Mouse (Mus musculus) brown adipose tissue, adult 24 weeks (tissue): ENCODE data around the gene 4930596D02Rik. TPM values are rescaled to one million over a fixed set of nuclear protein-coding genes. Genes with fewer than 3 reads are reported as not detected.

ENCODE experiments used
- H3K27ac ChIP-seq: fragments of 200-500 bp; replicated peaks from 2 replicates; pipeline ENCODE4 v1.5.1; 2012; ENCODE audit warnings: low read depth, mild to moderate bottlenecking, low read length
- H3K4me1 ChIP-seq: fragments of 200-500 bp; 2 replicates; pipeline ENCODE4 v1.6.1; 2012; ENCODE audit warnings: low read length, mixed read lengths; ENCODE audit not compliant: control insufficient read depth, insufficient read depth, insufficient read length
- H3K4me3 ChIP-seq: fragments of 200-500 bp; 2 replicates; pipeline ENCODE4 v1.5.1; 2012; ENCODE audit warnings: low read depth, mild to moderate bottlenecking, low read length, moderate library complexity; ENCODE audit not compliant: insufficient read depth
- polyA plus RNA-seq: library from polyadenylated mRNA; stranded (reverse); fragments of >200 nt; gene quantifications from 2 replicates; pipeline ENCODE4 v1.2.4, GENCODE M21; 2012; ENCODE audit not compliant: missing spikeins, insufficient read depth, insufficient read length

4930596D02Rik gene
- polyA plus RNA-seq, result not detected in 2 replicates

- Histone ChIP-seq H3K4me3 (no peak within 1 kb of the TSS), H3K27ac (no peak within 1 kb of the TSS), H3K4me1 (no peaks in the 10 kb centered on the region)
Observed at GRCm38 (mm10) chr14:35811878-35812277, at the start of gene 4930596D02Rik. Gene 4930596D02Rik (minus strand): TSS chr14:35811978.

GRCm38 (mm10) chr14:35853254-35853653 lies 41.5 kb upstream of the 4930596D02Rik start:
- H3K27ac ChIP-seq, result no peak overlapping the region
- no peaks in the 10 kb centered on the region for H3K4me1 ChIP-seq
- no peak overlapping the region for H3K4me3 ChIP-seq

- H3K4me1 ChIP-seq, result no peaks in the 10 kb centered on the region
- no peak overlapping the region for H3K4me3 ChIP-seq
- H3K27ac ChIP-seq, result no peak overlapping the region
Observed at GRCm38 (mm10) chr14:35845271-35845670, 33.5 kb upstream of the 4930596D02Rik start.

- Histone ChIP-seq H3K27ac (no peak overlapping the region), H3K4me1 (no peaks in the 10 kb centered on the region), H3K4me3 (no peak overlapping the region)
Observed at GRCm38 (mm10) chr14:35842111-35842721, 30.4 kb upstream of the 4930596D02Rik start.

GRCm38 (mm10) chr14:35792656-35793213 lies 19.0 kb downstream of the 4930596D02Rik start:
- Histone ChIP-seq H3K27ac (no peak overlapping the region), H3K4me1 (no peaks in the 10 kb centered on the region), H3K4me3 (no peak overlapping the region)

GRCm38 (mm10) chr14:35780033-35780432 lies 31.7 kb downstream of the 4930596D02Rik start:
- Histone ChIP-seq H3K4me1 (no peaks in the 10 kb centered on the region), H3K4me3 (no peak overlapping the region), H3K27ac (no peak overlapping the region)

- no peak overlapping the region for H3K27ac ChIP-seq
- no peaks in the 10 kb centered on the region for H3K4me1 ChIP-seq
- no peak overlapping the region for H3K4me3 ChIP-seq
Observed at GRCm38 (mm10) chr14:35773306-35773705, 38.5 kb downstream of the 4930596D02Rik start.
